Mouse (Mus musculus) thymus, adult 2 months (tissue): ENCODE results near the gene Trak2. TPM values are rescaled to one million over a fixed set of nuclear protein-coding genes. Genes with fewer than 3 reads are reported as not detected.

Experiments
- polyA plus RNA-seq: library from polyadenylated mRNA; depleted of rRNA; stranded (reverse); fragments of >200 nt; gene quantifications from 2 replicates; pipeline ENCODE4 v1.2.3, GENCODE M21; 2012; rRNA removed

Gene Trak2
- polyA plus RNA-seq, 1 experiment = 46.6 TPM

Other genes with a start within 250 kb of the Trak2 start
- 12.0 and 12.3 TPM in 2 replicates for gene Casp8, start 178.1 kb downstream of the Trak2 start, polyA plus RNA-seq
- 15.5 and 15.6 TPM in 2 replicates for gene Stradb, start 92 bp upstream of the Trak2 start, polyA plus RNA-seq
- not detected in 2 replicates for gene C2cd6, start 121.5 kb upstream of the Trak2 start, polyA plus RNA-seq
- gene Tmem237, start 147.0 kb upstream of the Trak2 start, polyA plus RNA-seq = 2.3 and 3.6 TPM in 2 replicates
- gene Mpp4, start 190.0 kb upstream of the Trak2 start, polyA plus RNA-seq = 9.8 and 11.5 TPM in 2 replicates